Mouse (Mus musculus) ES-E14 (cell line): ENCODE results near the gene Tor3a.

Experiments
- CHD2 ChIP-seq: IDR thresholded peaks from 2 replicates; pipeline ENCODE4 v1.6.1; 2014; ENCODE audit warnings: mild to moderate bottlenecking, low read depth, low read length, inconsistent platforms
- MAFK ChIP-seq: IDR thresholded peaks from 2 replicates; pipeline ENCODE4 v1.6.1; 2014; ENCODE audit warnings: mild to moderate bottlenecking, low read depth, low read length, inconsistent platforms; ENCODE audit not compliant: insufficient read depth
- ZC3H11A ChIP-seq: IDR thresholded peaks from 2 replicates; pipeline ENCODE4 v1.6.1; 2012; ENCODE audit warnings: low read depth, mild to moderate bottlenecking, inconsistent platforms, low read length, borderline replicate concordance
- ZNF384 ChIP-seq: IDR thresholded peaks from 2 replicates; pipeline ENCODE4 v1.6.1; 2012; ENCODE audit warnings: low read depth, low read length, inconsistent platforms

DNA sequence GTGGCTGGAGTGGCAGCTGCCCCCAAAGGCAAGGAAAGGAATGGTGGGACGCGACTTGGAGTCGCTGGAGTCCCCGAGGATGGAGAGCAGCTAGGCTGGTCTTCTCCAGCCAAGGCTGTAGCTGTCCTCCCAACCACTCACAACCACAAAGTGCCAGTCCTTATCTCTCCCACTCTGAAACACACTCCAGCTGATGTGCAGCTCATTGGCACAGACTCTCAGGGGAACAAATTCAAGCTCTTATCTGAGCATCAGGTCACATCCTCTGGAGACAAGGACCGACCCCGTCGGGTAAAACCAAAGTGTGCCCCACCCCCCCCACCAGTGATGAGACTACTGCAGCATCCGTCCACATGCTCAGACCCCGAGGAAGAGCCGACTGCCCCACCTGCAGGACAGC, 32.3 kb downstream of the Tor3a start:
- TF ChIP-seq CHD2 (no peak), MAFK (no peak), ZNF384 (no peak), ZC3H11A (no peak)
